Mouse (Mus musculus): ENCODE results near the gene Maco1. TPM values are rescaled to one million over a fixed set of nuclear protein-coding genes. Genes with fewer than 3 reads are reported as not detected.

The Maco1 gene
- polyA plus RNA-seq, 1 experiment: 9.2 TPM

DNA sequence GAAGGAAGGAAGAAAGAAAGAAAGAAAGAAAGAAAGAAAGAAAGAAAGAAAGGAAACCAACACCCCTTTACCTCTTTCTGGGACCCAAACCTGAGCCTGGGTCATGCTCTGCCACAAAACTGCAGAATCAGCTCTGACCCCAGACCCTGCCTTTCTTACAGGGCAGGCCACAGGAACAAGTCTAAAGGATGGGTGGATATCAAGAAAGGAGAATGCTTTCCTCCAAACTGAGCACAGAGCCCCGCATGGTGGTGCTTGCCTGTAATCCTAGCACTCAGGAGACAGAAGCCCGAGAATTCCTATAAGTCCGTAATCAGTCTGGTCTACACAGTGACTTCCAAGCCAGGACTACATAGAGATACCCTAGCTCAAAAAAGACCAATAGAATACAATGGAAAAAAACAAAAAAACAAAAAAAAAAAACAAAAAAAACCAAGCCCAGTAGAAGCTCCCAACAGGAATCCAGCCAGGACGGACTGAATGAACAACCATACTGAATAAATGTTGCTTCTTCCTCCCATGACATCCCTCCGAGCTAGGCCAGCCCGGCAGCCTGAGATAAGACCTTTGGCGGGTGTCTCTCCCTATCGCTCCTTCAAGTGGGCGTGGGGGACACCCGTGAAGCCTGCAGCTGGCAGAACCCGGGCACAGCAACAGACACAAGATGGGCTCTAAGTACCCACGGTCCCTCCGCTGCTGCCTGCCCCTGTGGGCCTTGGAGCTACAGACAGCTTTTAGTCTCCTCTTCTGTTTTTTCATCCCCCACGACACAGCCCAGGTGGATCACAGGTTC is 11.0 kb upstream of the Maco1 start, which contains the start of gene Rhd:
Gene Rhd, plus strand, starts transcription at position 600 of the 793 bp plus-strand sequence.
- no peak for TF ChIP-seq POLR2A (IDR thresholded peaks at IDR 0.05; ENCODE audit: borderline replicate concordance, extremely low read depth, low read depth, low read length)
- no peak for TF ChIP-seq CTCF (IDR thresholded peaks at IDR 0.05; ENCODE audit: insufficient read depth, low read length)
- DNase-seq: no peak
- H3K4me3 ChIP-seq (replicated peaks; ENCODE audit: extremely low read depth, low read depth, low read length): no peak within 1 kb of the TSS
- no peaks in the 10 kb centered on the region for H3K4me1 ChIP-seq (ENCODE audit: control insufficient read depth, insufficient read depth, low read length)
- WGBS: 64% methylated on average over 14 of the region's 14 CpGs

DNA sequence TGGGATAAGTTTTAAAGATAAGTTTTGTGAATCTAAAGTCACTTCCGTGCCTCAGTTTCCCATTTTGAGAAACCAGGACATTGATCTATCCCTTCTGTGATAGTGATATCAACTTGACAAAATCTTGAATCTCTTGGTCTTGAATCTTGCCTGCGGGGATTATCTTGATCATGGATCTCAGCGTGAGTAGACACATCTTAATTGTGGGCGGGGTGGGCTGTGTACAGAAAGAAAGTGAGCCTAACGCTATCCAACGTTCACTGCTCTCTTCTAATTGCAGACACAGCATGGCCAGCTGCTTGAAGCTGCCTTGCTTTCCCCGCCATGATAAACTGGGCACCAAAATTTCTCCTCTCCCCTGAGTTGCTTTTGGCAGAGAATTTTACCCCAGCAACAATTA is 9.9 kb upstream of the Maco1 start:
- Histone ChIP-seq H3K4me1 (ENCODE audit: control insufficient read depth, insufficient read depth, low read length) (no peaks in the 10 kb centered on the region), H3K4me3 (replicated peaks; ENCODE audit: extremely low read depth, low read depth, low read length) (no peak overlapping the region)
- DNase-seq: no peak
- 78% methylated on average over 7 of the region's 7 CpGs for WGBS
- TF ChIP-seq CTCF (IDR thresholded peaks at IDR 0.05; ENCODE audit: insufficient read depth, low read length) (no peak), POLR2A (IDR thresholded peaks at IDR 0.05; ENCODE audit: borderline replicate concordance, extremely low read depth, low read depth, low read length) (no peak)

DNA sequence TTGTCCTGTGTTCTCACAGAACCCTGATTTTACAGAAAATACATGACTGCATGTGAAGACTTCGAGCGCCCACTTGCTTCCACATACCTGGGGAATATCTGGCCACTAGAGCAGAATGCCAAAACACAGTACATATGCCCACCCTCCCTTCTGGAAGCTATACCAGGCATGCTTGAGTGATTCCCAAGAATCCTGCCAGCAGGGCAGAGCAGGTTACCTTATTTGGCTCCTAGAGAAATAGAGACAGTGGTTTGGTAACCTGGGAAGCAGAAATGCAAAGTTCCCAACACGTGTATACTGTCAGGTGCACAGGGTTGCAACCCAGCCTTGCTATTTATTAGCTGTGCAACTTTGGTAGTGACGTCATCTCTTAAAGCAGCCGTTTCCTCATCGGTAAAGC is 8.7 kb upstream of the Maco1 start:
- no peak for TF ChIP-seq POLR2A (IDR thresholded peaks at IDR 0.05; ENCODE audit: borderline replicate concordance, extremely low read depth, low read depth, low read length)
- no peak for TF ChIP-seq CTCF (IDR thresholded peaks at IDR 0.05; ENCODE audit: insufficient read depth, low read length)
- Histone ChIP-seq H3K4me3 (replicated peaks; ENCODE audit: extremely low read depth, low read depth, low read length) (no peak overlapping the region), H3K4me1 (ENCODE audit: control insufficient read depth, insufficient read depth, low read length) (no peaks in the 10 kb centered on the region)
- WGBS: 61% methylated on average over 6 of the region's 6 CpGs
- no peak for DNase-seq

DNA sequence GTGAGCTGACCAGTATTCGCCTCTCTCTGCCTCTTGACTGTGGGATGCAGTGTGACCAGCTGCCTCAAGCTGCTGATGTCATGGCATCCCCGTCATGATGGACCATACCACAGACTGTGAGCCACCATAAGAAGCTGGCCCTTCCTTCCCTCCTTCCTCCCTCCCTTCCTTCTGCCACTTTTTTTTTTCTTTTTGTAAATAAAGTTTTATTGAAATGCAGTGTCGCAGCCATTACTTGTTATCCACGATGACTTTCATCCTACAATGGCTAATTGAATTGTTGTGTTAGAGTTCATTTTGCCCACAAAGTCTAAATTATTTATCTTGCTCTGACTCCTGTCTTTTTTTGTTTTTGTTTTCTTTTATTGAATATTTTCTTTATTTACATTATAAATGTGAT is 5.3 kb upstream of the Maco1 start:
- DNase-seq: no peak
- H3K4me1 ChIP-seq (ENCODE audit: control insufficient read depth, insufficient read depth, low read length): no peaks in the 10 kb centered on the region
- TF ChIP-seq CTCF (IDR thresholded peaks at IDR 0.05; ENCODE audit: insufficient read depth, low read length): no peak
- TF ChIP-seq POLR2A (IDR thresholded peaks at IDR 0.05; ENCODE audit: borderline replicate concordance, extremely low read depth, low read depth, low read length): no peak
- no peak overlapping the region for H3K4me3 ChIP-seq (replicated peaks; ENCODE audit: extremely low read depth, low read depth, low read length)
- 80% methylated on average over 4 of the region's 4 CpGs for WGBS

DNA sequence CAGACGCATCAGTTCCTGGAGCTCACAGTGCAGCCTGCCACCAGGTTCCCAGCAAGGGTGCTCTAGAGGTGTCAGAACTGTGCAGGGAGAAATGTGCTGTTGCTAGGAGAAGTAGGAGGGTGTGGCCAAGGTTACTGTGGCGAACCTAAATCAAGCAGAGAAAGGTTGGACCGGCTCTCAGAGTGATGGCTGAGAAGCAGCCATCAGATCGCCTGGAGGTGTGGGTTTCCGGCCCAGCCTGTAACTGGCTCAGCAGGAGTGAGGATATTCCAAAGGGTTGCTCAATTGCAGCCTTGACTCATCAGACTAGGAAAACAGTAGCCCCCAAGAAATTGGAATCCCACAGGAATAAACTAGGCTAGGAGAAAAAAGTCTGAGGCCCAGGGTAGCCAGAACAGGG is 3.4 kb upstream of the Maco1 start:
- DNase-seq: no peak
- 53% methylated on average over 5 of the region's 5 CpGs for WGBS
- Histone ChIP-seq H3K4me3 (replicated peaks; ENCODE audit: extremely low read depth, low read depth, low read length) (no peak overlapping the region), H3K4me1 (ENCODE audit: control insufficient read depth, insufficient read depth, low read length) (peaks cover 5% of the 10 kb centered on the region; the same call in 1 of the 2 replicates)
- TF ChIP-seq CTCF (IDR thresholded peaks at IDR 0.05; ENCODE audit: insufficient read depth, low read length) (no peak), POLR2A (IDR thresholded peaks at IDR 0.05; ENCODE audit: borderline replicate concordance, extremely low read depth, low read depth, low read length) (no peak)

DNA sequence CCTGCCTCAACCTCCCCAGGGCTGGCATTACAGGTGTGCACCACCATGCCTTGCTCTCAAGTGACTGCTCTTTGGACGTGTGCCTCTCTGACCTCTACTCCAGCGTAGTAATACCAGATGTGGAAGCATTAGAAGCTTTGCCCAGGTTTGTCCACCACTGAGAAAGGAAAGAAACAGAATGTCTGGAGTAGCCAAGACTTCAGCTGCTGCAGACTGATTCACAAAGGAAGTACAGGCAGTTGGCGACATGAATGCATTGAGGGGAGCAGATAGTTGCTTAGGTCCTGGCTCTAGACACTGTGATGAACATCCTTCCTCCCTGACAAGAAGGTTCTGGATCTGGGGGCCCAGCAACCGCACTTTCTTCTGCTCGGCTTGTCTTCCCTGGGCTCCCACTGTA is 2.9 kb upstream of the Maco1 start:
- Histone ChIP-seq H3K4me1 (ENCODE audit: control insufficient read depth, insufficient read depth, low read length) (peaks cover 5% of the 10 kb centered on the region; the same call in 1 of the 2 replicates), H3K4me3 (replicated peaks; ENCODE audit: extremely low read depth, low read depth, low read length) (no peak overlapping the region)
- TF ChIP-seq CTCF (IDR thresholded peaks at IDR 0.05; ENCODE audit: insufficient read depth, low read length): no peak
- TF ChIP-seq POLR2A (IDR thresholded peaks at IDR 0.05; ENCODE audit: borderline replicate concordance, extremely low read depth, low read depth, low read length): no peak
- no peak for DNase-seq
- WGBS: 53% methylated on average over 5 of the region's 5 CpGs

DNA sequence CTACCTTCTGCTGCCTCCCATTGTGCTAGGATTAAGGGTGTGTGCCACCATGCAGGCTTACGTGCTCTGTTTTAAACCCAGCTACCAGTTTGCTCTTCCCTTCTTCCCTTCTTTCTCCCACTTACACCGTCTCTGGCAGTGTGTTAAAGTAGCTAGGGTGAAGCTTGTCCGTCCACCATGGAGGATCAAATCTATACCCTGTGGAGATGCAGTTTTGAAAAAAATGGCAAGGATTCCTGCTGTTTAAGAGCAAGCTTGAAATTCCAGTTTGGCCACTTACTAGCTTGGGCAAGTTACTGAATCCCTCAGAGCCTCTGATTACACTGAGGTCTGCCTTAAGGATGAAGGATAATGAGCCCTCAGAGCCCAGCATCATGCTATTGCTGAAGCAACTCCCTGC is 2.2 kb upstream of the Maco1 start:
- Histone ChIP-seq H3K4me3 (replicated peaks; ENCODE audit: extremely low read depth, low read depth, low read length) (no peak overlapping the region), H3K4me1 (ENCODE audit: control insufficient read depth, insufficient read depth, low read length) (peaks cover 5% of the 10 kb centered on the region; the same call in 1 of the 2 replicates)
- DNase-seq: no peak
- TF ChIP-seq CTCF (IDR thresholded peaks at IDR 0.05; ENCODE audit: insufficient read depth, low read length): no peak
- no peak for TF ChIP-seq POLR2A (IDR thresholded peaks at IDR 0.05; ENCODE audit: borderline replicate concordance, extremely low read depth, low read depth, low read length)
- 69% methylated on average over 3 of the region's 3 CpGs for WGBS

DNA sequence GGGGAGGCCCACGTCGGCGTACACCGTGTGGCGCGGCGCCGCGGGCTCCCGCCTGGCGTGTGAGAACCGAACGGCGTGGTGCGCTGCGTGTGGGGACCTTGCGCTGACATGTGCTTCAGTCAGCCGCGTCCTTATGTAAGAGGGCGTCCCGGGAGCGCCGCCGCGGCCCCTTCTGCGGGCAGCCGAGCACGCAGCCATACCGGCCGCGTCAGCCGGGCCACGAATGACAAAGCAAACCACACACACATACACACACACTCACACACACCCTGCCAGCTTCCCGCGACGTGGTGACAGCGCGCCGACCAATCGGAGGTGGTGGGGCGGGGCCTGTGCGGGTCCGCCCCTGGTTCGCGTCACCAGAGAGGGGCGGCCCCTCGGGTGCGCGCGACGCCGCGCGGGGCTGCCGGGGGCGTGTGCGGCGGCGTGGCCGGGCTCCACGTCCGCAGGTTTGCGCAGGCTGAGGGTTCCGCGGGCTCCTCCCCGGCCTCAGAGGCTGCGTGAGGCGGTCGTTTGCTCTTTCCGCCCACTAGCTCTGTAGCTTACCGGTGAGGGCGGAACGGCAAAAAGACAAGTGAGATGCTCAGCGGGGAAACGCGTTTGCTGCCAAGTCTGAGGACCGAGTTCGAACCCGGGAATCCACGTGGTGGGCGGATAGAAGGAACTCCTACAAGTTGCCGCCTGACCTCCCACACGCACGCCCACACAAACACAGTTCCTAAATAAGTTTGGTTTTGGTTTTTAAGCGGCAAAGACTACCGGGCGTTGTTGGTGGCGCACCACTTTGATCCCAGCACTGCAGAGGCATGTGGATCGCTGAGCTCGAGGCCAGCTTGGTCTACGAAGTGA is 716 bp upstream of the Maco1 start:
- under 1% methylated on average over 91 of the region's 91 CpGs for WGBS
- peak; percentile 92 for DNase-seq
- peak; percentile 80; the same call in 1 of the 2 replicates for TF ChIP-seq POLR2A (IDR thresholded peaks at IDR 0.05; ENCODE audit: borderline replicate concordance, extremely low read depth, low read depth, low read length)
- no peak for TF ChIP-seq CTCF (IDR thresholded peaks at IDR 0.05; ENCODE audit: insufficient read depth, low read length)
- H3K4me3 ChIP-seq (replicated peaks; ENCODE audit: extremely low read depth, low read depth, low read length): peak overlapping the region; percentile 98
- H3K4me1 ChIP-seq (ENCODE audit: control insufficient read depth, insufficient read depth, low read length): peaks cover 5% of the 10 kb centered on the region; the same call in 1 of the 2 replicates

DNA sequence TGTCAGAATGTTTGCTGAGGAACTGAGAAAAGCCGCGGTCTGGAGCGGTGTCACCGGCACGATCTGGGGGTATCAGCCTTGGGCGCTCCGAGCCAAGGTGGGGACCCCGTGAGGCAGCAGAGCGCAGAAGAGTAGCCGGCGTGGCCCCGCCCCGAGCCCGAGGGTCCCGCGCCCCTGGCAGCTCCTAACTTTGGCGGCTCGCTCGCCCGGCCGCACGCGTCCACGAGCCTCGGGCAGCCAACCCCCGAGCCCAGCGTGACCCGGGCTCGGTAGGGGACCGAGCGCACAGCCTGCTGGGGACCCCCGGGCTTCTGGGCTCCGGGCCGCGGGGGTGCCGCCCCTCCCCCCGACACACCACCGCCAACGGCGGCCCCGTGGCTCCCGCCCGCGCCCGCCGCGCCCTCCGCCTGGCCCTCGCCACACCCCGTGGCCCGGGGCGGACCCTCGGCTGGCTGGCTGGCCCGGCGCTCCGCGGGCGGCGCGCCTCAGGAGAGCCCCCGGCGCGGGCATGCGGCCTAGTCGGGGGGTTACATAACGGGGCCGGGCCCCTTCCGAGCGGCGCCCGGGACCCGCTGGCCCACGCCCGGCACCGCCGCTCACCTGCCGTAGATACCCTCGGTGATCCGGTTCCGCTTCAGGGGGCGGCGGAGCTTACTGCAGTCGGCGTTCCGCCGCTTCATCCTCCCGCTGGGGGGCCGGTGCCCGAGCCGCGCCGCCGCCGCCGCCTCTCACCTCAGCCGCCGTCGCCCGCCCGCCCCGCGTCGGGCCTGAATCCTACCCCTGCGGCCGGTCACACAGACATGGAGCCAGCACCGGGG is 498 bp downstream of the Maco1 start:
- no peak for DNase-seq
- WGBS: under 1% methylated on average over 83 of the region's 106 CpGs
- Histone ChIP-seq H3K4me3 (replicated peaks; ENCODE audit: extremely low read depth, low read depth, low read length) (peak overlapping the region; percentile 71), H3K4me1 (ENCODE audit: control insufficient read depth, insufficient read depth, low read length) (peaks cover 8% of the 10 kb centered on the region; the same call in 1 of the 2 replicates)
- TF ChIP-seq CTCF (IDR thresholded peaks at IDR 0.05; ENCODE audit: insufficient read depth, low read length) (no peak), POLR2A (IDR thresholded peaks at IDR 0.05; ENCODE audit: borderline replicate concordance, extremely low read depth, low read depth, low read length) (no peak)

All from lung, adult 2 months (tissue).